Mouse (Mus musculus) MEL (cell line): Measurements from ENCODE around the gene Aim2. TPM values are rescaled to one million over a fixed set of nuclear protein-coding genes. Genes with fewer than 3 reads are reported as not detected.

Experiments used
- DNase-seq: peaks from one replicate; pipeline ENCODE4 v3.0.0; 2011; ENCODE audit warnings: low read depth, low spot score
- H3K27ac ChIP-seq: 2 replicates; pipeline ENCODE4 v1.5.1; 2012; ENCODE audit warnings: low read depth, mild to moderate bottlenecking, control low read depth, low read length, moderate library complexity; ENCODE audit not compliant: control insufficient read depth
- H3K27me3 ChIP-seq, 2 experiments: fragments of 150-350 bp in 1 of 2; sonication (generic) in 1 of 2; 2 replicates each; pipeline ENCODE4 v1.6.1; 2012; ENCODE audit warnings: low read length in 2 of 2, mild to moderate bottlenecking in 2 of 2, improper control_type of control experiment in 1 of 2, moderate library complexity in 1 of 2; ENCODE audit not compliant: insufficient read depth in 2 of 2, control insufficient read depth in 1 of 2
- H3K36me3 ChIP-seq, 2 experiments: 2 replicates each; pipeline ENCODE4 v1.6.1; 2012 to 2014; ENCODE audit warnings: low read length in 2 of 2, improper control_type of control experiment in 1 of 2, inconsistent platforms in 1 of 2, mild to moderate bottlenecking in 1 of 2; ENCODE audit not compliant: insufficient read depth in 2 of 2, control insufficient read depth in 1 of 2
- H3K4me1 ChIP-seq, 2 experiments: fragments of 150-350 bp in 1 of 2; sonication (generic) in 1 of 2; 2 replicates each; pipeline ENCODE4 v1.6.1; 2012; ENCODE audit warnings: low read length in 2 of 2, improper control_type of control experiment in 1 of 2, mild to moderate bottlenecking in 1 of 2; ENCODE audit not compliant: insufficient read depth in 2 of 2, control insufficient read depth in 1 of 2
- H3K4me3 ChIP-seq, 2 experiments: fragments of 150-350 bp in 1 of 2; sonication (generic) in 1 of 2; 2 replicates each; pipeline ENCODE4 v1.5.1; 2012; ENCODE audit warnings: low read depth in 2 of 2, low read length in 2 of 2, mild to moderate bottlenecking in 2 of 2, moderate library complexity in 2 of 2, control low read depth in 1 of 2, improper control_type of control experiment in 1 of 2; ENCODE audit not compliant: control insufficient read depth in 1 of 2, insufficient read depth in 1 of 2
- H3K79me2 ChIP-seq: 2 replicates; pipeline ENCODE4 v1.6.1; 2012; ENCODE audit warnings: mild to moderate bottlenecking, low read length, moderate library complexity; ENCODE audit not compliant: control insufficient read depth, poor library complexity, insufficient read depth
- H3K9ac ChIP-seq: 2 replicates; pipeline ENCODE4 v1.6.1; 2012; ENCODE audit warnings: low read depth, mild to moderate bottlenecking, control low read depth, low read length, moderate library complexity; ENCODE audit not compliant: control insufficient read depth, poor library complexity, severe bottlenecking
- H3K9me3 ChIP-seq: fragments of 150-350 bp; sonication (generic); replicated peaks from 2 replicates; pipeline ENCODE4 v1.6.1; 2012; ENCODE audit warnings: mild to moderate bottlenecking, low read length, improper control_type of control experiment, moderate library complexity; ENCODE audit not compliant: insufficient read depth
- CHD1 ChIP-seq: IDR thresholded peaks from 2 replicates; pipeline ENCODE4 v1.6.1; 2012; ENCODE audit warnings: low read depth, mild to moderate bottlenecking, inconsistent platforms, low read length, improper control_type of control experiment
- CHD2 ChIP-seq: IDR thresholded peaks from 2 replicates; pipeline ENCODE4 v1.6.1; 2011; ENCODE audit warnings: low read length, improper control_type of control experiment
- CTCF ChIP-seq, 3 experiments: IDR thresholded peaks in 2 of 3; conservative IDR thresholded peaks in 1 of 3; 2 replicates each; pipeline ENCODE4 v1.5.1; 2011 to 2012; ENCODE audit warnings: low read length in 3 of 3, low read depth in 2 of 3, mild to moderate bottlenecking in 2 of 3, improper control_type of control experiment in 1 of 3, inconsistent platforms in 1 of 3, mixed read lengths in 1 of 3, moderate library complexity in 1 of 3; ENCODE audit not compliant: control insufficient read depth in 1 of 3, insufficient read depth in 1 of 3, poor library complexity in 1 of 3, severe bottlenecking in 1 of 3
- GATA1 ChIP-seq: IDR thresholded peaks from 2 replicates; pipeline ENCODE4 v1.6.1; 2011; ENCODE audit warnings: low read depth, low read length, improper control_type of control experiment
- JUND ChIP-seq: IDR thresholded peaks from 2 replicates; pipeline ENCODE4 v1.6.1; 2011; ENCODE audit warnings: low read depth, mild to moderate bottlenecking, improper control_type of control experiment, low read length
- KAT2A ChIP-seq: conservative IDR thresholded peaks from 2 replicates; pipeline ENCODE4 v1.6.1; 2012; ENCODE audit warnings: low read depth, low read length, improper control_type of control experiment, inconsistent platforms
- MAX ChIP-seq: IDR thresholded peaks from 2 replicates; pipeline ENCODE4 v1.6.1; 2011; ENCODE audit warnings: low read length, improper control_type of control experiment
- MEF2A ChIP-seq: IDR thresholded peaks from 2 replicates; pipeline ENCODE4 v1.6.1; 2014; ENCODE audit warnings: low read depth, mild to moderate bottlenecking, inconsistent platforms, low read length, improper control_type of control experiment; ENCODE audit not compliant: poor library complexity, insufficient replicate concordance, severe bottlenecking; ENCODE audit errors: extremely low read depth
- MYB ChIP-seq: IDR thresholded peaks from 2 replicates; pipeline ENCODE4 v1.6.1; 2011; ENCODE audit warnings: mild to moderate bottlenecking, low read depth, low read length, improper control_type of control experiment
- NELFE ChIP-seq: IDR thresholded peaks from 2 replicates; pipeline ENCODE4 v1.6.1; 2011; ENCODE audit warnings: low read depth, low read length, improper control_type of control experiment
- NRF1 ChIP-seq: IDR thresholded peaks from 2 replicates; pipeline ENCODE4 v1.6.1; 2014; ENCODE audit warnings: low read depth, mild to moderate bottlenecking, inconsistent platforms, low read length, improper control_type of control experiment, moderate library complexity; ENCODE audit not compliant: poor library complexity, insufficient read depth, severe bottlenecking
- POLR2AphosphoS2 ChIP-seq: IDR thresholded peaks from 2 replicates; pipeline ENCODE4 v1.6.1; 2011; ENCODE audit warnings: low read length, improper control_type of control experiment
- POLR2AphosphoS5 ChIP-seq: IDR thresholded peaks from 2 replicates; pipeline ENCODE4 v1.6.1; 2012; ENCODE audit warnings: low read depth, borderline replicate concordance, mild to moderate bottlenecking, inconsistent platforms, low read length, moderate library complexity, mixed read lengths
- RCOR1 ChIP-seq: IDR thresholded peaks from 2 replicates; pipeline ENCODE4 v1.6.1; 2012; ENCODE audit warnings: low read depth, mild to moderate bottlenecking, inconsistent platforms, low read length, improper control_type of control experiment
- USF2 ChIP-seq, 2 experiments: IDR thresholded peaks; 2 replicates each; pipeline ENCODE4 v1.6.1; 2011 to 2012; ENCODE audit warnings: improper control_type of control experiment in 2 of 2, low read length in 2 of 2, borderline replicate concordance in 1 of 2, inconsistent platforms in 1 of 2, low read depth in 1 of 2, mild to moderate bottlenecking in 1 of 2; ENCODE audit not compliant: insufficient read depth in 1 of 2
- ZKSCAN1 ChIP-seq: IDR thresholded peaks from 2 replicates; pipeline ENCODE4 v1.6.1; 2012; ENCODE audit warnings: low read depth, mild to moderate bottlenecking, inconsistent platforms, low read length, improper control_type of control experiment, moderate library complexity
- ZMIZ1 ChIP-seq: IDR thresholded peaks from 2 replicates; pipeline ENCODE4 v1.6.1; 2012; ENCODE audit warnings: low read depth, mild to moderate bottlenecking, inconsistent platforms, low read length, improper control_type of control experiment, moderate library complexity
- polyA plus RNA-seq, 2 experiments: library from polyadenylated mRNA; stranded (reverse) in 1 of 2; unstranded in 1 of 2; fragments of >175 nt in 1 of 2; fragments of >200 nt in 1 of 2; gene quantifications; 2 replicates each; pipeline versions ENCODE4 v1.2.1 to v1.2.4; 2012; ENCODE audit warnings: low replicate concordance in 2 of 2, low read depth in 1 of 2; ENCODE audit not compliant: insufficient read length in 2 of 2, insufficient read depth in 1 of 2, missing spikeins in 1 of 2
- total RNA-seq: library from RNA; depleted of rRNA; stranded (reverse); fragments of 300-350 nt; gene quantifications from 2 replicates; pipeline ENCODE4 v1.2.3, GENCODE M21; 2012

Gene Aim2
- total and polyA plus RNA-seq, 3 experiments: 2.3 to 9.1 TPM; not detected in 1

DNA sequence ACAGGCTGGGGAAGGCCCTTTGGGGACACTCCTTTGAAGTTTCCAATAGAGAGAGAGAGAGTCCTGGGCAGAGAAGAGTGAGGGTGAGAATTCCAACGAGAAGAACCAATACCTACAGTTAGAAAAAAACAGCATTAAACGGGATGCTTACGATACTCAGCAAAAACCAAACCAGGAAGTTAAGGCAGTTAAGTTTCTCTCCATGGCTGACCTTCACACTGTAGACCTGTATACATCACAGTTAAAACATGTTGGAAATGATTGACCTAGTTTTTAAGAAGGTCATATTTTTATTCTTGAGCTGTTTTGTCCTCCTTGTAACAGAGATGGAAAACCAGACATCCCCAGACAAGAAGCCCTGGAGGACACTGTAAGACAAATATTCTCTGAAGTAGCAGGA lies 67.8 kb downstream of the Aim2 start:
- TF ChIP-seq KAT2A: no peak
- TF ChIP-seq ZMIZ1: no peak
- TF ChIP-seq MYB: no peak
- no peak for TF ChIP-seq JUND
- TF ChIP-seq CHD2: no peak
- no peak for TF ChIP-seq MAX
- no peak for TF ChIP-seq NRF1
- TF ChIP-seq RCOR1: no peak
- no peak for TF ChIP-seq ZKSCAN1
- no peak for TF ChIP-seq POLR2AphosphoS5
- H3K9ac ChIP-seq: no peak overlapping the region
- no peak overlapping the region for H3K27ac ChIP-seq

GRCm38 (mm10) chr1:173418936-173419621 lies 68.4 kb downstream of the Aim2 start:
- TF ChIP-seq CTCF (IDR thresholded peaks at IDR 0.05 in 2 of 3, conservative IDR thresholded peaks at IDR 0.05 in 1 of 3; ENCODE audit: control insufficient read depth in 1 of 3, insufficient read depth in 1 of 3, low read depth in 2 of 3, low read length in 3 of 3, poor library complexity in 1 of 3, severe bottlenecking in 1 of 3) (no peak), CHD1 (no peak), MYB (no peak), NRF1 (no peak), NELFE (no peak), MEF2A (no peak), GATA1 (no peak), POLR2AphosphoS2 (no peak), USF2 (IDR thresholded peaks at IDR 0.05; ENCODE audit: borderline replicate concordance in 1 of 2, insufficient read depth in 1 of 2, low read depth in 1 of 2, low read length in 2 of 2) (no peak)
- Histone ChIP-seq H3K4me1 (no peaks in the 10 kb centered on the region), H3K9me3 (no peaks in the 10 kb centered on the region), H3K4me3 (no peak overlapping the region), H3K9ac (no peak overlapping the region; the same call in 1 of the 2 replicates), H3K27ac (no peak overlapping the region), H3K27me3 (no peaks in the 10 kb centered on the region), H3K79me2 (no peaks in the 10 kb centered on the region), H3K36me3 (no peaks in the 10 kb centered on the region; a peak in 1 of 4 replicates)
- no peak for DNase-seq

More for the DNA sequence above, 67.8 kb downstream of the Aim2 start:
- no peak for DNase-seq
- Histone ChIP-seq H3K4me1 (no peaks in the 10 kb centered on the region), H3K4me3 (no peak overlapping the region), H3K27me3 (no peaks in the 10 kb centered on the region), H3K79me2 (no peaks in the 10 kb centered on the region), H3K36me3 (no peaks in the 10 kb centered on the region; a peak in 1 of 4 replicates), H3K9me3 (no peaks in the 10 kb centered on the region)
